Mouse (Mus musculus) MEL (cell line): ENCODE results near the gene Ildr1. TPM values are rescaled to one million over a fixed set of nuclear protein-coding genes. Genes with fewer than 3 reads are reported as not detected.

Experiments
- DNase-seq: peaks from one replicate; pipeline ENCODE4 v3.0.0; 2011; ENCODE audit warnings: low read depth, low spot score
- H3K27ac ChIP-seq: 2 replicates; pipeline ENCODE4 v1.5.1; 2012; ENCODE audit warnings: low read depth, mild to moderate bottlenecking, control low read depth, low read length, moderate library complexity; ENCODE audit not compliant: control insufficient read depth
- H3K27me3 ChIP-seq, 2 experiments: fragments of 150-350 bp in 1 of 2; sonication (generic) in 1 of 2; 2 replicates each; pipeline ENCODE4 v1.6.1; 2012; ENCODE audit warnings: low read length in 2 of 2, mild to moderate bottlenecking in 2 of 2, improper control_type of control experiment in 1 of 2, moderate library complexity in 1 of 2; ENCODE audit not compliant: insufficient read depth in 2 of 2, control insufficient read depth in 1 of 2
- H3K36me3 ChIP-seq, 2 experiments: 2 replicates each; pipeline ENCODE4 v1.6.1; 2012 to 2014; ENCODE audit warnings: low read length in 2 of 2, improper control_type of control experiment in 1 of 2, inconsistent platforms in 1 of 2, mild to moderate bottlenecking in 1 of 2; ENCODE audit not compliant: insufficient read depth in 2 of 2, control insufficient read depth in 1 of 2
- H3K4me1 ChIP-seq, 2 experiments: fragments of 150-350 bp in 1 of 2; sonication (generic) in 1 of 2; 2 replicates each; pipeline ENCODE4 v1.6.1; 2012; ENCODE audit warnings: low read length in 2 of 2, improper control_type of control experiment in 1 of 2, mild to moderate bottlenecking in 1 of 2; ENCODE audit not compliant: insufficient read depth in 2 of 2, control insufficient read depth in 1 of 2
- H3K4me3 ChIP-seq, 2 experiments: fragments of 150-350 bp in 1 of 2; sonication (generic) in 1 of 2; 2 replicates each; pipeline ENCODE4 v1.5.1; 2012; ENCODE audit warnings: low read depth in 2 of 2, low read length in 2 of 2, mild to moderate bottlenecking in 2 of 2, moderate library complexity in 2 of 2, control low read depth in 1 of 2, improper control_type of control experiment in 1 of 2; ENCODE audit not compliant: control insufficient read depth in 1 of 2, insufficient read depth in 1 of 2
- H3K79me2 ChIP-seq: 2 replicates; pipeline ENCODE4 v1.6.1; 2012; ENCODE audit warnings: mild to moderate bottlenecking, low read length, moderate library complexity; ENCODE audit not compliant: control insufficient read depth, poor library complexity, insufficient read depth
- H3K9ac ChIP-seq: 2 replicates; pipeline ENCODE4 v1.6.1; 2012; ENCODE audit warnings: low read depth, mild to moderate bottlenecking, control low read depth, low read length, moderate library complexity; ENCODE audit not compliant: control insufficient read depth, poor library complexity, severe bottlenecking
- H3K9me3 ChIP-seq: fragments of 150-350 bp; sonication (generic); replicated peaks from 2 replicates; pipeline ENCODE4 v1.6.1; 2012; ENCODE audit warnings: mild to moderate bottlenecking, low read length, improper control_type of control experiment, moderate library complexity; ENCODE audit not compliant: insufficient read depth
- CHD1 ChIP-seq: IDR thresholded peaks from 2 replicates; pipeline ENCODE4 v1.6.1; 2012; ENCODE audit warnings: low read depth, mild to moderate bottlenecking, inconsistent platforms, low read length, improper control_type of control experiment
- CHD2 ChIP-seq: IDR thresholded peaks from 2 replicates; pipeline ENCODE4 v1.6.1; 2011; ENCODE audit warnings: low read length, improper control_type of control experiment
- E2F4 ChIP-seq: IDR thresholded peaks from 2 replicates; pipeline ENCODE4 v1.6.1; 2011; ENCODE audit warnings: low read depth, low read length, improper control_type of control experiment, borderline replicate concordance
- EP300 ChIP-seq, 2 experiments: IDR thresholded peaks; 2 replicates each; pipeline ENCODE4 v1.6.1; 2011; ENCODE audit warnings: improper control_type of control experiment in 2 of 2, low read length in 2 of 2, low read depth in 1 of 2, mild to moderate bottlenecking in 1 of 2
- ETS1 ChIP-seq: IDR thresholded peaks from 2 replicates; pipeline ENCODE4 v1.6.1; 2012; ENCODE audit warnings: low read depth, mild to moderate bottlenecking, inconsistent platforms, low read length, improper control_type of control experiment, moderate library complexity
- GABPA ChIP-seq: IDR thresholded peaks from 2 replicates; pipeline ENCODE4 v1.6.1; 2012; ENCODE audit warnings: low read depth, mild to moderate bottlenecking, inconsistent platforms, low read length, improper control_type of control experiment, moderate library complexity
- GATA1 ChIP-seq: IDR thresholded peaks from 2 replicates; pipeline ENCODE4 v1.6.1; 2011; ENCODE audit warnings: low read depth, low read length, improper control_type of control experiment
- HCFC1 ChIP-seq: IDR thresholded peaks from 2 replicates; pipeline ENCODE4 v1.6.1; 2012; ENCODE audit warnings: low read depth, mild to moderate bottlenecking, inconsistent platforms, low read length, improper control_type of control experiment, moderate library complexity
- JUND ChIP-seq: IDR thresholded peaks from 2 replicates; pipeline ENCODE4 v1.6.1; 2011; ENCODE audit warnings: low read depth, mild to moderate bottlenecking, improper control_type of control experiment, low read length
- KAT2A ChIP-seq: conservative IDR thresholded peaks from 2 replicates; pipeline ENCODE4 v1.6.1; 2012; ENCODE audit warnings: low read depth, low read length, improper control_type of control experiment, inconsistent platforms
- MEF2A ChIP-seq: IDR thresholded peaks from 2 replicates; pipeline ENCODE4 v1.6.1; 2014; ENCODE audit warnings: low read depth, mild to moderate bottlenecking, inconsistent platforms, low read length, improper control_type of control experiment; ENCODE audit not compliant: poor library complexity, insufficient replicate concordance, severe bottlenecking; ENCODE audit errors: extremely low read depth
- MXI1 ChIP-seq: IDR thresholded peaks from 2 replicates; pipeline ENCODE4 v1.6.1; 2011; ENCODE audit warnings: mild to moderate bottlenecking, low read depth, low read length, improper control_type of control experiment
- NELFE ChIP-seq: IDR thresholded peaks from 2 replicates; pipeline ENCODE4 v1.6.1; 2011; ENCODE audit warnings: low read depth, low read length, improper control_type of control experiment
- NRF1 ChIP-seq: IDR thresholded peaks from 2 replicates; pipeline ENCODE4 v1.6.1; 2014; ENCODE audit warnings: low read depth, mild to moderate bottlenecking, inconsistent platforms, low read length, improper control_type of control experiment, moderate library complexity; ENCODE audit not compliant: poor library complexity, insufficient read depth, severe bottlenecking
- POLR2A ChIP-seq, 2 experiments: IDR thresholded peaks; 2 replicates each; pipeline ENCODE4 v1.6.1; 2011 to 2012; ENCODE audit warnings: low read length in 2 of 2, mild to moderate bottlenecking in 2 of 2, control low read depth in 1 of 2, improper control_type of control experiment in 1 of 2, low read depth in 1 of 2, moderate library complexity in 1 of 2; ENCODE audit not compliant: control insufficient read depth in 1 of 2, insufficient read depth in 1 of 2, poor library complexity in 1 of 2
- POLR2AphosphoS2 ChIP-seq: IDR thresholded peaks from 2 replicates; pipeline ENCODE4 v1.6.1; 2011; ENCODE audit warnings: low read length, improper control_type of control experiment
- POLR2AphosphoS5 ChIP-seq: IDR thresholded peaks from 2 replicates; pipeline ENCODE4 v1.6.1; 2012; ENCODE audit warnings: low read depth, borderline replicate concordance, mild to moderate bottlenecking, inconsistent platforms, low read length, moderate library complexity, mixed read lengths
- RAD21 ChIP-seq: IDR thresholded peaks from 2 replicates; pipeline ENCODE4 v1.6.1; 2011; ENCODE audit warnings: mild to moderate bottlenecking, low read depth, low read length, improper control_type of control experiment
- RCOR1 ChIP-seq: IDR thresholded peaks from 2 replicates; pipeline ENCODE4 v1.6.1; 2012; ENCODE audit warnings: low read depth, mild to moderate bottlenecking, inconsistent platforms, low read length, improper control_type of control experiment
- SIN3A ChIP-seq: IDR thresholded peaks from 2 replicates; pipeline ENCODE4 v1.6.1; 2012; ENCODE audit warnings: low read length, improper control_type of control experiment, inconsistent platforms
- TAL1 ChIP-seq: IDR thresholded peaks from 2 replicates; pipeline ENCODE4 v1.6.1; 2012; ENCODE audit warnings: mild to moderate bottlenecking, inconsistent platforms, low read length, moderate library complexity, mixed read lengths
- ZKSCAN1 ChIP-seq: IDR thresholded peaks from 2 replicates; pipeline ENCODE4 v1.6.1; 2012; ENCODE audit warnings: low read depth, mild to moderate bottlenecking, inconsistent platforms, low read length, improper control_type of control experiment, moderate library complexity
- ZMIZ1 ChIP-seq: IDR thresholded peaks from 2 replicates; pipeline ENCODE4 v1.6.1; 2012; ENCODE audit warnings: low read depth, mild to moderate bottlenecking, inconsistent platforms, low read length, improper control_type of control experiment, moderate library complexity
- ZNF384 ChIP-seq: IDR thresholded peaks from 2 replicates; pipeline ENCODE4 v1.6.1; 2012; ENCODE audit warnings: low read depth, mild to moderate bottlenecking, inconsistent platforms, low read length, improper control_type of control experiment
- polyA plus RNA-seq, 2 experiments: library from polyadenylated mRNA; stranded (reverse) in 1 of 2; unstranded in 1 of 2; fragments of >175 nt in 1 of 2; fragments of >200 nt in 1 of 2; gene quantifications; 2 replicates each; pipeline versions ENCODE4 v1.2.1 to v1.2.4; 2012; ENCODE audit warnings: low replicate concordance in 2 of 2, low read depth in 1 of 2; ENCODE audit not compliant: insufficient read length in 2 of 2, insufficient read depth in 1 of 2, missing spikeins in 1 of 2
- total RNA-seq: library from RNA; depleted of rRNA; stranded (reverse); fragments of 300-350 nt; gene quantifications from 2 replicates; pipeline ENCODE4 v1.2.3, GENCODE M21; 2012

The Ildr1 gene
- total and polyA plus RNA-seq, 3 experiments, result not detected

- Histone ChIP-seq H3K9ac (no peak overlapping the region), H3K27ac (no peak overlapping the region), H3K36me3 (no peaks in the 10 kb centered on the region), H3K4me3 (no peak overlapping the region), H3K9me3 (no peaks in the 10 kb centered on the region), H3K4me1 (no peaks in the 10 kb centered on the region), H3K79me2 (no peaks in the 10 kb centered on the region), H3K27me3 (no peaks in the 10 kb centered on the region; a peak in 1 of 4 replicates)
- DNase-seq, result no peak
- TF ChIP-seq GABPA, result no peak
- TF ChIP-seq NRF1, result no peak
- no peak for TF ChIP-seq EP300 (IDR thresholded peaks at IDR 0.05; ENCODE audit: low read depth in 1 of 2, low read length in 2 of 2)
- TF ChIP-seq SIN3A, result no peak
- no peak for TF ChIP-seq CHD2
- no peak for TF ChIP-seq CHD1
- TF ChIP-seq KAT2A, result no peak
- no peak for TF ChIP-seq GATA1
- no peak for TF ChIP-seq JUND
- no peak for TF ChIP-seq POLR2A (IDR thresholded peaks at IDR 0.05; ENCODE audit: control insufficient read depth in 1 of 2, insufficient read depth in 1 of 2, low read depth in 1 of 2, low read length in 2 of 2, poor library complexity in 1 of 2)
- TF ChIP-seq ZNF384, result no peak
- no peak for TF ChIP-seq ETS1
- TF ChIP-seq MXI1, result no peak
- TF ChIP-seq ZMIZ1, result no peak
- TF ChIP-seq E2F4, result no peak
- no peak for TF ChIP-seq ZKSCAN1
- TF ChIP-seq RCOR1, result no peak
- no peak for TF ChIP-seq RAD21
- no peak for TF ChIP-seq NELFE
- TF ChIP-seq MEF2A, result no peak
Observed at GRCm38 (mm10) chr16:36675902-36676301, 17.9 kb upstream of the Ildr1 start.

DNA sequence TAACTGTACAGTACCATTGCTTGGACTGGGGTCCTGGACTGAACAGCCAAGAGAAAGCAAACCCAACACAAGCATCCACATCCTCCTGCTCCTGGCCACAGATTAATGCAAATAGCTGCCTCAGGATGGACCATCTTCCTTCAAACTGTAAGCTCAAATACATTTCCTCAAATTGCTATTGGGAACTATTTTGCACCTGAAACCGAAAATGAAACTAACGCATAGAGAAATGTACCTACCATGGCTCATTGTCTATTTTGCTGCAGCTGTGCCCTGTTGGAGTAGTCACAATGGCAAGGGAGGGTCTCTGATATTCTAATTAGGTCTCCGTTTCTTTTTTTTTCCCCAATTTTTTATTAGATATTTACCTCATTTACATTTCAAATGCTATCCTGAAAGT, 11.9 kb upstream of the Ildr1 start:
- no peaks in the 10 kb centered on the region for H3K36me3 ChIP-seq
- no peak for DNase-seq
- no peak overlapping the region for H3K27ac ChIP-seq
- peak overlapping the region in 1 of 2 experiments; percentile 29; a peak in 1 of 4 replicates for H3K4me3 ChIP-seq
- no peak for TF ChIP-seq POLR2AphosphoS5
- no peak for TF ChIP-seq CHD1
- TF ChIP-seq ZKSCAN1, result no peak
- TF ChIP-seq POLR2AphosphoS2, result no peak
- TF ChIP-seq TAL1, result no peak
- no peak for TF ChIP-seq MEF2A
- TF ChIP-seq RCOR1, result no peak
- TF ChIP-seq HCFC1, result no peak
- TF ChIP-seq, all 39 proteins: peak for 0
- H3K9ac ChIP-seq, result no peak overlapping the region
- no peaks in the 10 kb centered on the region for H3K9me3 ChIP-seq
- no peaks in the 10 kb centered on the region for H3K4me1 ChIP-seq
- no peaks in the 10 kb centered on the region for H3K27me3 ChIP-seq
- H3K79me2 ChIP-seq, result no peaks in the 10 kb centered on the region
